Mouse (Mus musculus) right cerebral cortex, postnatal 36 days (tissue): ENCODE measurements around the gene Ube2j2.
A peak's percentile ranks its signal among the peaks of the same experiment; 100 is the strongest.

ENCODE experiments used
- DNase-seq, 2 experiments: peaks; one replicate each; pipeline ENCODE4 v3.0.0; 2022; ENCODE audit warnings: low spot score in 2 of 2, mixed read lengths in 1 of 2

Gene Ube2j2

GRCm38 (mm10) chr4:155963106-155963505, 19.5 kb downstream of the Ube2j2 start:
- no peak for DNase-seq

DNA sequence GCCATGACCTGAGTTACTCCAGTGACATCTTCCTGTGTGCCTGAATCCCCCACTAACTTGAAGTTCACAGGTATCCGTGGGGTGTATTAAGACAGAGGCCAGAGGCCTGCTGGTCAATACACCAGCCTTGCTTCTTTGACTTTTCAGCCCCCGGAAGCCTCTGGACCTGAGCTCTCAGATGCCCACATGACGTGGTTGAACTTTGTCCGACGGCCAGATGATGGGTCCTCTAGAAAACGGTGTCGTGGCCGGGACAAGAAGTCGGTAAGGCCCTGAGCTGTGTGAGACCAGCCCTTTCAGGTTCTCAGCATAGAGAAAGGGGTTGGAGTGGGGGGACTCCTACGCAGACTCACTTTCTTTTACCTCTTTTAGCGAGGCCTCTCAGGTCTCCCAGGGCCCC, 20.8 kb downstream of the Ube2j2 start:
- no peak for DNase-seq

GRCm38 (mm10) chr4:155969043-155969653, 25.5 kb downstream of the Ube2j2 start:
- DNase-seq: no peak

- DNase-seq: no peak
Observed at GRCm38 (mm10) chr4:155970286-155970685, 26.7 kb downstream of the Ube2j2 start.

- no peak for DNase-seq
Observed at GRCm38 (mm10) chr4:155972651-155973050, 29.0 kb downstream of the Ube2j2 start.

GRCm38 (mm10) chr4:155973239-155973638, 29.6 kb downstream of the Ube2j2 start:
- no peak for DNase-seq

DNA sequence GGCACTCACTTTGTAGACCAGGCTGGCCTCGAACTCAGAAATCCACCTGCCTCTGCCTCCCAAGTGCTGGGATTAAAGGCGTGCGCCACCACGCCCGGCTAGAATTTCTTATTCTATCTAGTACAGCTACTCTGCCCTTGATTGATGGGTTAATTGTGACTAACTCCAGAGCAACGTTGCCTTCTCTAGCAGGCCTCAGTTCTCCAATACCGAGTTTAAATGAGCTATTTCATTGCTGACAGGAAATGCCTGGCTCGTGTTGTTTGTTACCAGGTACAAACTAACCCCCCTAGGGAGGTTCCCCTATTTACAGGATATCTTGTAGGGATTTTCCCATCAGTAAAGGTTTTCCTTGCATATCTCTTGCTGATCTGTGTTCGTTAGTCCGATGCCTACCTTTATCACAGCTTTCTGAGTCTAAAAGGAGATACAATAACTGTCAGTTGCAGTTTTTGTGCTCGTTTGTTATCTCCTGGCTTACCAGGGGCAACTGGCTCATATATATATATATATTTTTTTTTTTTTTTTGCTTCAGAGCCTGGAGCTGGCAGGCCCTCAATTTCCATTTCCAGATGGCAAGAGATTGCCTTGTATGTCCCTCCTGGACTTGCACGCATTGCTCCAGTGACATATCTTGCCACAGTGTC, 37.9 kb downstream of the Ube2j2 start:
- DNase-seq: no peak

GRCm38 (mm10) chr4:155983788-155984187, 40.2 kb downstream of the Ube2j2 start:
- no peak for DNase-seq

GRCm38 (mm10) chr4:155991211-155991907, 47.7 kb downstream of the Ube2j2 start:
- DNase-seq: no peak

DNA sequence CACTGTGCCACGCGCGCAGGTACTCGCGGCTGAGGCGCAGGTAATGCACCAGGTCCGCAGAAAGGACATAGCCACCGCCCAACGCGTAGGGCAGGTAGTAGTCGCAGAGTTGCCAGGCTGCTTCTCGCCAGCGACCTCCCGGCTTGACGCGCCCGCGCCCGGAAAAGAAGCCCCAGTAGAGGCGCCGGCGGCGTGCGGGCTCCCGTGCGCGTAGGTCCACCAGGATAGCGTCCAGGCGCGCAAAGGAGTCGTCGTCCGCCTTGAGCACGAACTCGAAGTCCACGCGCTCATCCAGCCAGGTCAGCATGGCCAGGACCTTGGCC, 48.2 kb downstream of the Ube2j2 start:
- no peak for DNase-seq

GRCm38 (mm10) chr4:155992241-155992905, 48.7 kb downstream of the Ube2j2 start, which contains the start of the genes B3galt6 and Sdf4:
Gene B3galt6 (minus strand): TSS chr4:155992649.
Gene Sdf4 (plus strand): TSS chr4:155992872.
- DNase-seq: peak; percentile 80 to 84

DNA sequence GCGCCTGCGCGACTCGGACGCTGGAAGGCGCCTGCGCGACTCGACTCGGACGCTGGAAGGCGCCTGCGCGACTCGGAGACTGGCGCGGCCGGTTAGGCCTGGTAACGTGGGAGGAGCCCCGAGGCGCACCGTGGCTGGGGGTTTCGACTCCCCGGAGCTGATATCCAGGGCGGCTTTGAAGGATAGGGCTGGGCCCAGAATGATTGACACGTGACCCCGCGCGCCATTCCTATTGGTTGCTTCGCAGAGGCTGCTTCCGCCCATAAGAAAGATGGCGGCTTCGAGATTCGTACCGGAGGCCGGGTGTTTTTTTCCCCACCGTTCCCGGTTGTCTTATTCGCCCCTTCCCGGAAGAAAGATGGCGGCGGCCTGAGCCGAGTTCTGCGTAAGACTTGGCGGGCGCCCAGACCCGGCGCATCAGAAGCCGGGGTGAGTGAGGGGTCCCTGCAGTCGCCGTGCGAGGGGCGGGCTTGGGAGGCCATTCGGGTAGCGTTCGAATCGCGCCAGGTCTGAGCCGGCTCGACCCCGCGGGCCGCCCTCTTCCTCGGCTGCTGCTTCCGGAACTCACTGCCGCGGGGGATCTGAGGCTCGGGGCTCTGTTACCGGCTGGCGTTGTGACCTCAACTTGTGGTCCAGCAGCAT, 49.4 kb downstream of the Ube2j2 start:
- DNase-seq: peak; percentile 93 to 95

DNA sequence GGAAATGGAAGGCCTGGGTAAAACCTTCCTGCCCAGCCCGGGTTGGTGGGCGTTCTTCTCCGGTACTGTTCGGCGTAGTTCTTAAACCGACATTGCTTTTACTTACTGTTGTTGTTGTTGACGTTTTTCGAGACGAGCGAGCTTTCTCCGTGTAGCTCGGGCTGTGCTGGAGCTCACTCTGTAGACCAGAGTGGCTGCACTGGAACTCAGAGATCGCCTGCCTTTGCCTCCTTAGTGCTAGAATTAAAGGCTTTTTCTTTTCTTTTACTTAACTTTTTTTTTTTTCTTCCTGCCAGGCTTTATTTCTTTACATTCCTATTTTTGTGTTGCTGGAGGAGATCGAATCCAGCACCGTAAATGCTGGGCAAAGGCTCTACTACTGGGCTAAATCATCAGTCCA, 50.0 kb downstream of the Ube2j2 start:
- no peak for DNase-seq

DNA sequence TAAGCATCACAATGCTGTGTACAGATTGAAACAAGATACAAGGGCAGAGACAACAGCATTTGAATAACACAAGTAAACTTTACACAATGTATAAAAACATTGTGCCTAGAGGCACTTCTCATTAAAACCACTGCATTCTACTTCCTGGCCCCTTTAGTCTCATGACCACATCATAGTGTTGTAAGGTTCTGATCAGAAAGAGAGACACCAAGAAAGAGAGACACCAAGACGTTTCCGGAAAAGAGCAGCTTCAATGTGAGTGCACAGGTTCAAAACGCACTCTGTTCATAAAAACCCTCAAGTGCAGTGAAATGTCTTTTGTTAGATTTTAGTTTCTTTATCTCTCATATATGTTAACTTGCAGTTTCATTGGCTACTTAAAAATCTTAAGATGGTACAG, 60.5 kb downstream of the Ube2j2 start:
- DNase-seq: no peak

GRCm38 (mm10) chr4:156008369-156008768, 64.7 kb downstream of the Ube2j2 start:
- no peak for DNase-seq
